Mouse (Mus musculus): ENCODE results near the gene Acsm1.

Gene Acsm1

DNA sequence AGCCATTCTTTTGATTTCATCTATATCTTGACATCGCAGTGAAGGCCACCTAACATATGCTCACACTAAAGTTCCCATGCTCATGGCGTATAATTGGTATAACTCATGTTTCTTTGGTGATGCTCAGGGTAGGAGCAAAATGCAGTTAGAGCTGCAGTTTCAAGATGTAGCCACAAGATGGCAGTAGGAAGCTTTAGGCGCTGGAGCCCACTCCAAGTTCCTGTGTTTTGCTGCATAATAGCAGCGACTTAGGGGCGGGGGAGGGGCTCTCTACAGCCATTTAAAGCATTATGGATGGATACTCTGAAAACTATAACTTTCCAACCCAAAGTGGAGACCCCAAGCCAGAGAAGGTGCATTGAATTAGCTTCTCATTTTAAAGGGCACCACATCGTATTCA lies 66.6 kb downstream of the Acsm1 start:
- DNase-seq, result no peak

DNA sequence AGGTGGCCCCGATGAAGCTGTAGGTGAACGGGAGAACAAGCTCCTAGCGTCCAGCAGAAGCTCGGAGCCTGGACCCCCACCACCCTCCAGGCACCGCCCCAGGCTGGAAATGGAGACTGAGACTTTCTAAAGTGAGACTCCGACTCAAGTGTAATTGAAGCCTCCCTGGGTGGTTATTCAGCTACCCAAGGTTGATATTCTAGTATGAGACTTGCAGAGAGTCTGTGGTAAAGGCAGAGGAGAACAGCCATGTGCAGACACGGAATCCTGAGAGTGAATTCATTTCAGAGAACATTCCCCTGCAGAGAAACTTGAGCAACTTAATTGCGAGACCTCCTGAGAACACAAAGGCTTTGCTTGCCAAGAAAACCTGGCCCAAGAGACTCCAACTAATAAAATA lies 73.3 kb downstream of the Acsm1 start:
- no peak for DNase-seq

DNA sequence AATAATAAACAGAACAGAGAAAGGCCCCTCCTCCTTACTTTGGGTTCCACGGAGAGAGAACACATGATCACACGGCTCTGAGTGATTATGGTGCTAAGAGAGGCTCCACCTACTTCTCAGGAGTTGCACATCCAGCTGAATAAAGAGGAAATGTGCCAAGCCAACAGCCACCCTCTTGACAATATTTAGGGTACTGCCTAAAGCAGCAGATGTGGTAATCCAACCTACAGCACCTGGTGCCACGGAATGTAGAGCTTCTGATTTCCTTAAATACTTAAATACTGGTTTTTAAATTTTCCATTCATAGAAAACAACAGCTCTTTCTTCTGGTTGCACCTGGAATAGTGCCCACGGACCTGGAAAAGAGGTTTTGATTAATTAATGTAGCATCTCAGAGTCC lies 75.9 kb downstream of the Acsm1 start:
- no peak for DNase-seq

DNA sequence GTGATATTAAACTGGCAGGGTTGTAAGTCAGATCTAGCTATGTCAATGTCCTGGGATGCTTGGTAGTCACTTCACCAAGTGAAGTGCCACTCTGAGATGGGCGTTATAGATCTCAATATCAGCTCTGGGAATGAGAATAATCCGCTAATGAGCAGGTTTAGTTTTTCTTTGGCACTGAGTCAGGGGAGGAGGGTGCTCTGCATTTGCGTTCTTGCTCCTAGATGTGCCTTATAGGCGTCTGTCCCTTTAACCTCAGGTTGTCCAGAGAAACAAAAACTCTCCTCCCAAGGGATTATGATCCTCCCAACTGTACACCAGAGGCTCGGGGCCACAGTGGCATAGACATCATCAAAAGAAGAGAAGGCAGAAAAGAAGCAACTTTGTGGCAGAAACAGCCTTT lies 82.9 kb downstream of the Acsm1 start, which contains the start of gene Acsm4:
Gene Acsm4 (plus strand): TSS at position 301 of the 400 bp plus-strand sequence.
- DNase-seq, result no peak

DNA sequence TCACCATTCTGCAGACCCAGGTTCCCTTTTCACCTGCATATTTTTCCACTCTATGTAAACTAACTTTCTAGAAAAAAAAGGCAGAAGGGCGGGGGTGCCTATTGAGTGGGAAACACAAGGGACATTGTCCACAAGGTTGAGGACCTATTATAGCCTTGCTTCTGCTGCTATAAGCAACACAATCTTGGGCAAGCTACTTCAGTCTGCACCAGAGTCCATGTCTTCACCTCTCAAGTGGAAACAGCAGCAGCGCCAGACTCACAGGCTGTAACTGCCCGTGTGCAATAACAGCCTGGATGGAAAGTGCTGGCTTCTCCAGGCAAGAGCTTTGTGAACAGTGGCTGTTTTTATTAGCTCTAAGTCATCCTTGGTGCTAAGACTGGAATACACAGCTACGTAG lies 85.5 kb downstream of the Acsm1 start:
- no peak for DNase-seq

DNA sequence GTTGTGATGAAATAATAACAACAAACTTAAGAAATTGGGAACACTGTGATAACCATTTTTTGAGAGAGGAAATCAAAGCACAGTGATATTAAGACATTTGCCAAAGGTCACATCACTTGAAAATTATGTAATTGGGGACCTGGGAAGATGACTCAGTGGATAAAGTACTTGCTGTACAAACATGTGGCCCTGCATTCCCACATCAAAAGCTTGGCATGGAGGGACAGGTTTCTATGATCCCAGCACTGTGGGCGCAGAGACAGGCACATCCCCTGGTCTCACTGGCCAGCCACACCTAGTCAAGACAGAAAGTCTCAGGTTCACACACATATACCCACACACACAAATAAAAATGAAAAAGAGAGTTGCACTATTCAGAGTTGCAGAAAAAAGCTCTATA lies 88.1 kb downstream of the Acsm1 start:
- no peak for DNase-seq

Data from thymus, adult 18-20 months (tissue).